Mouse (Mus musculus) thymus, postnatal 0 days (tissue): ENCODE data around the gene Rsph6a. TPM values are rescaled to one million over a fixed set of nuclear protein-coding genes. Genes with fewer than 3 reads are reported as not detected.

Source experiments
- DNase-seq: peaks from one replicate; pipeline ENCODE4 v3.0.0-alpha.2; 2015; ENCODE audit warnings: low spot score
- polyA plus RNA-seq: library from polyadenylated mRNA; unstranded; fragments of >200 nt; fragmentation: Nextera tagmentation; extraction: Ambion mirVana; gene quantifications from 2 replicates; pipeline ENCODE4 v1.2.1, GENCODE M21; 2015

The Rsph6a gene
- not detected in 2 replicates for polyA plus RNA-seq

DNA sequence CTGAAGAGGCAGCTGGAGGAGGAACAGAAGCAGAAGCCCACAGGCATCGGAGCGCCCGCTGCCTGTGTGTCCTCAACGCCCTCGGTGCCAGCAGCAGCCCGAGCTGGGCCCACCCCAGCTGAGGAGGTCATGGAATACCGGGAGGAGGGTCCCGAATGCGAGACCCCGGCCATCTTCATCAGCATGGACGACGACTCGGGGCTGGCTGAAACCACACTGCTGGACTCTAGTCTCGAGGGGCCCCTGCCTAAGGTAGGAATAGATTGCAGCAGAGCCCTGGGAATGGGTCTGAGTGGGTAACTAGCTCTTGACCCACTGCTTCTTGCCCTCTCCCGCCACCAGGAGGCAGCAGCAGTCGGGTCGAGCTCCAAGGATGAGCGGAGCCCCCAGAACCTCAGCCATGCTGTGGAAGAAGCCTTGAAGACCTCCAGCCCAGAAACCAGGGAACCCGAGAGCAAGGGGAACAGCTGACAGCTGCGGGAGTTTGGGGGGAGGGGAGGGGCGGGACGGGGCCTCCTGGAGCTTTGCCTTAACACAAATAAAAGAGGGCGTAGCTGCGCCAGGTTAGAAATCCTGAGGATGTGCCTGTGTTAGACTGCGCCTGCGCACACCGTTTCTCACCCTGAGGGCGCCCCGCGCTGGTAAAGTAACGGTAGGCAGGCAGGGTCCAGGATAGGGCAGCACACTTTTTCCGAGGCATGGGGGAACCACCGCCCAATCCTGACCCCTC, at the start of gene Rsph6a:
Gene Rsph6a, plus strand, starts transcription at position 644 of the 730 bp plus-strand sequence.
- peak; percentile 16 for DNase-seq

DNA sequence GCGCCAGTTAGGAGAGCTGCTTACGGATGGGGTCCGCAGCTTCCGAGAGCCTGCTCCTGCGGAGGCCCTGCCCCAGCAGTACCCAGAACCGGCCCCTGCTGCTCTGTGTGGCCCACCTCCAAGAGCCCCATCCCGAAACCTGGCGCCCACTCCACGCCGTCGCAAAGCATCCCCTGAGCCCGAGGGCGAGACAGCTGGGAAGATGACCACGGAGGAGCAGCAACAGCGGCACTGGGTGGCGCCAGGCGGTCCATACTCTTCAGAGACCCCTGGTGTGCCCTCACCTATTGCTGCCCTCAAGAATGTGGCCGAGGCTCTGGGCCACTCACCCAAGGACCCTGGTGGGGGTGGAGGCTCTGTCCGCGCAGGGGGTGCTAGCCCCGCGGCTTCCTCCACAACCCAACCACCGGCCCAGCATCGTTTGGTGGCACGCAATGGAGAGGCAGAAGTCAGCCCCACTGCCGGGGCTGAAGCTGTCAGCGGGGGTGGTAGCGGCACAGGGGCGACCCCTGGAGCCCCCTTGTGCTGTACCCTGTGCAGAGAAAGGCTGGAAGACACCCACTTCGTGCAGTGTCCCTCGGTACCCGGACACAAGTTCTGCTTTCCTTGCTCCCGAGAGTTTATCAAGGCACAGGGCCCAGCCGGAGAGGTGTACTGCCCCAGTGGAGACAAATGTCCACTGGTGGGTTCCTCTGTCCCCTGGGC, 48.9 kb upstream of the Rsph6a start:
- DNase-seq: no peak

DNA sequence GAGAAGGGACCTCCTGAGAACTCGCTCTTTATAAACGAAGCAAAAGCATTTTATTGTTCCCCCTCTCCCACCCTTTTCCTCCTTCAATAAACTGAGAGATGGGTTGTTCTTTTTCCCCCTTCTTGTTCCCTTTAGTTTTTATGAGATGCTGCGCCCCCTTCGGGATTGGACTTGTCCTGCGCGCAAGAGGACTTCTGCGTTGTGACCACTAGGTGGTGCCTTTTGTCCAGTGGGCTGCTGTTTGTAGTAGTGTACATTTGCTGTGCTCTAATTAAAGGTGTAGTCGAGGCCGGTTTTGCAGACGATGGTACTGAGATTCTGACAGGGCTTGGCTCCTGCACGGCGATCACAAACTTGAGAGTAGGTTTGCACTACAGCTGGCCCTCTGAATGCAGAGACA, 48.0 kb upstream of the Rsph6a start:
- peak; percentile 83 for DNase-seq

DNA sequence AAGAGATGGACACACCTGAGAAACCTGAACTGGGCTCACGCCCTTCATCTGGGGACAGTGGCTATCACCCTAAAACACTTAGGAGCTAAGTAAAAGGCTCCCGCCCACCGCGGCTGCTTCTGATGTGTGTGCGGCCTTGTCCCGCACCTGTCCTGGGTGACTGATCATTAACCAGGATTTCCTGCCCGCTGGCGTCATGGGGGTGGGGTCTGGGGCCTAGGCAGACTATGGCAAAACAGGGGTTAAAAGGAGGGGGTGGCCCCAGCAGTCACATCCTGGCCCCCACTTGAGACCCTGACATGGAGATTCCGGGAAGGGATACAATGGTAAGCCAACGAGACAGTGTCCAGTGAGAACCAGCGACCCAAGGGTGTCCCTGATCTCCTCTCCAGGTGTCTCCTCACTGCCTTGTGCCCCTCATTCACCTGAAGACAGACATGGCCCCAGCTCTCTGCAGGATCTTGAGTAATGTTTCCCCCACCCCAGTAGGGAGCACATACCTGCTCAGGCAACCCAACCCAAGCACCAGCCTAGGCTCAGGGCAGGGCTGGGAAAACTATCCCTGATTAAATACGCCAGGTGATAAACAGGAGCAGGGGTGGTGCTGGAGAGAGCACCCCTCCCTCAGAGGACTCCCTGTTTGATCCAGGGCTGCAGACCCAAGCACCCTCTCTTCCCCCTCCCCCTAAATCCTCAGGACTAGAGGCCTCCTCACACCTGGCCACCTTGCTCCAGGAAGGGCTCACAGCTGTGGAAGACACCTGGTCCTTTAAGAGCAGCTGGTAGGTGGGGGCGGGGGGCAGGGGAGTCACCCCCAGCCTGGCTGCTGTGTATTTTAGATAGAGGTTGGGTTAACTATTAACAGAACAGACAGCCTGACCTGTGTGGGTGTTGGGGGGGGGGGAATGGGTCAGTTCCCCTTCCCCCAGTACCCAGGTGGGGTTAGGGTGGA, 47.2 kb upstream of the Rsph6a start:
- DNase-seq: no peak

DNA sequence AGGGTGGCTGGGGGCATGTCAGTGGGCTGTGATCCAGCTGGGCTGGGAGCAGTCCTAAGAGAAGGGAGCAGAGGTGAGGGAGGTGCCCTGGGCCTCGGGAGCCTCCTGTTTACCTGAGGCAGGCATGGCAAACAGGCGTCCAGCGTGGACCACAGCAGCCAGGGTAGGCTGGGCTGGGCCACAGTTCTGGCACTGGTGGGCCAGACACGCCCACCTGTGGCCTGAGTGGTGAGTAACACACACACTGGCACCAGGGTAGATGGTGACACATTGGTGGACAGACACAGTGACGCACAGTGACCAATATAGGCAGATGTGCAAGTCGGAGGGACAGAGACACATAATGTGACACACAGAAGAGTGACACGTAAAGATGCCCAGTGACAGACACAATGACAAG, 43.9 kb upstream of the Rsph6a start:
- DNase-seq: no peak

DNA sequence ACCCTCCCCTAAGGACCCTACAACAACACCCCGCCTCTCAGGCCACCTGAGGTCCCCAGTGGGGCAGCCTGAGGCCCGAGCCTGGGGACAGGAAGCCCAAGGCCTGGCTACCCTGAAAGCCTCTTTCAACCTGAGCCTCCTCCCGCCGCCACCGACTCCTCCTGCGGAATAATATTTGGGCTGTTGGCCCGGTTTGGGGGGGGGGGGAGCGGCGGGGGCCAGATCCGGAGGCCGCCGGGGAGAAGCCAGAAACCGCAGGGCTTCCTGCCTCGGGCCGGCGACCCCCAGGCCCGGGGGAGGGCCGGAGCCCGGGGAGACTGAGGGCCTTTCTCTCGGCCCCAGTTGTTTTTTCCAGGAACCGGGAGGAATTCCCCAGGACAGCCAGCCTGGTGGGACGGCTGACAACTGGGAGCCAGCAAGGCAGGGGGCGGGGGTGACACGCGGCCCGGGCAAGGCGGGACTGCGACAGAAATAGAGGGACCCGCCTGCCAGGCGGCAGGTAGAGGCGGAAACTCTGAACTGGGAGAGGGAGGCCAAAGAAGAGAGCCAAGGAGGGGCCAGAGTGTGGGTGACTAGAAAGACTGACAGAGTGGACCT, 42.4 kb upstream of the Rsph6a start:
- DNase-seq: no peak

GRCm38 (mm10) chr7:19012882-19013281, 41.6 kb upstream of the Rsph6a start:
- DNase-seq: no peak

DNA sequence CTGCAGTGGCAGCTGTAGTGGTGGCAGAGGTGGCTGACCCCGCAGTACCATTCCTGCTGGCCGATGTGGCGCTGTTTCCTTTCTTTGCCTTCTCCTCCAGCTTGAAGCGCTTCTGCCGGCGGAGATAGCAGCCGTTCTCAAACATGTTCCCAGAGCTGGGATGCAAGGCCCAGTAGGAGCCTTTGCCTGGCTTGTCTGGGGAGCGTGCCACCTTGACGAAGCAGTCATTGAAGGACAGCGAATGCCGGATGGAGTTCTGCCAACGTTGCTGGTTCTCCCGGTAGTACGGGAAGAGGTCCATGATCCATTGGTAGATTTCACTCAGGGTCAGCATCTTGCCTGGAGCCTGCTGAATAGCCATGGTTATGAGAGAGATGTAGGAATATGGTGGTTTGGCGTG, 40.0 kb upstream of the Rsph6a start:
- no peak for DNase-seq

- DNase-seq: no peak
Measured at GRCm38 (mm10) chr7:19016042-19016441, 38.4 kb upstream of the Rsph6a start.

DNA sequence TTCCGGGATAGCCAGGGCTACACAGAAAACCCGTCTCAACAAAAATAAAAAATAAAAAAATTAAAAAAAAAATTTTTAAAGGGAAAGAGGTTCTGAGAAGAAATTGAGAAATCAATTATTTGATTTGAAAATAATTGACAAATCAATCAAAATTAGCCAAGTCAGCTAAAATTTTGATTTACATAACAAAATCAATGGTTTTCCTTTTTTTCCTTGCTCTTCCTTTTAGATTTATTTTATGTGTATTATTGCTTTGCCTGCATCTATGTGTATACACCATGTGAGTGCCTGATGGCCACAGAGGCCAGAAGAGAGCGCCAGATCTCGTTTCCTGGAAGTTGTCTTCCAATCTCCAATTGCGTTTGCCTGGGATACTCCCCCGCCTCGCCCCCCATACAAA, 36.6 kb upstream of the Rsph6a start:
- no peak for DNase-seq

GRCm38 (mm10) chr7:19021048-19021447, 33.4 kb upstream of the Rsph6a start:
- DNase-seq: no peak

GRCm38 (mm10) chr7:19022189-19022958, 32.1 kb upstream of the Rsph6a start:
- no peak for DNase-seq

DNA sequence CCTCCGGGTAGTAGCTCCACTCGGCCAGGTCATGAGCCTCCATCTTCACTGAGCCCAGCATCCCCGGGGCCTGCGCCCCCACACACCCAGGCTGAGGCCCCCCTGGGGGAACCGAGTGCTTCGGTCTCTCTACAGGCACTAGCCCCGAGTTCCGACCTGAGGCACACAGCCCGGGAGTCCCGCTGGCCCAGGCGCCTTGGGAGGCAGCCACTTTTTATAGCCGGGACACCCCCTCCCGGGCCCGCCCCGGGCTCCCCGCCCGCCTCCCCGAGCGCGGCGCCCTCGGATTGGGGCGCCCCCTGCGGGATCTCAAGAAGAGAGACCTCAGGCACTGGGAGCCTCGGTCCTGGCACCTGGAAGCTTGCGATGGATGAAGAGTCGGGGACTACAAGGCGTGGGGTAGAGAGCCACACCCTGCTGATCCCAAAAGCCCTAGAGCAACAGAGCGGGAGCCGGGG, 31.1 kb upstream of the Rsph6a start, which contains the start of gene Foxa3:
Gene Foxa3, minus strand, starts transcription at position 182 of the 458 bp plus-strand sequence.
- peak; percentile 50 for DNase-seq

DNA sequence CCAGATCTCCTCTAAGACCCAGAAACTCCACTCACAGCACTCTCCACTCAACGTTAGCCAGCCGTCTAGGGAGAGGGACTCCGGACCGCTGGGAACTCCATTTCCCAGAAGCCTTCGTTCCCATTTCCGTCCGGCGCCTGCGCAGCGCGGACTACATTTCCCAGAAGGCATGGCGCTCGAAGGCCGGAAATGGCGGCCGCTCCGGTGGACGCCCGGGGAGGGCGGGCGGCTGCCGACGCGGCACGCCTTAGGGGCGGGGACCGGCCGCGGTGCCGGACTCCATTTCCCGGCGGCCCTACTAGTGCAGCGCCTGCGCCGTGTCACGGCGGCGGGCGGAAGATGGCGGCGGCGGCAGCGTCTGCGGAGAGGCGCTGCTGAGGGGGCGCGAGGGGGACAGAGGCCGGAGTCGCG, 30.4 kb upstream of the Rsph6a start, which contains the start of gene Sympk:
Gene Sympk, plus strand, starts transcription at position 282 of the 411 bp plus-strand sequence.
- DNase-seq: peak; percentile 98

GRCm38 (mm10) chr7:19024581-19025255, 29.8 kb upstream of the Rsph6a start:
- DNase-seq: no peak

DNA sequence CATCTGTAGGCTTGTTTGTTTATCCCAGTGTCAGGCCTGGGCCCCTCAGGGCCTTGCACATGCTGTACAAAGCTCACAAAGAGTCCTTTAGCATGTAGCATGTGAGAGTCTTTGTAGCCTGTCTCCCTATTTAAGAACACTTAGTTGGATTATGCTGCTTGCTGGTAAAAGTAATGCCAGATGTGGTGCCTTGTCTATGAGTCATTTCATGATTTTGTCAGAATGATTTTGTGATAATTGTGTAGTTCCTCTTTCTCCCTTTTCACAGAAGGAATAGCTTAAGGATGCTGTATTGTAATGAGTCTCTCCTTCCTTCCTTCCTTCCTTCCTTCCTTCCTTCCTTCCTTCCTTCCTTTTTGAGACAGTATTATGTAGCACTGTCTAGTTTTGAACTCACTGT, 26.4 kb upstream of the Rsph6a start:
- no peak for DNase-seq

- peak; percentile 71 for DNase-seq
Measured at GRCm38 (mm10) chr7:19029084-19029653, 25.3 kb upstream of the Rsph6a start.

DNA sequence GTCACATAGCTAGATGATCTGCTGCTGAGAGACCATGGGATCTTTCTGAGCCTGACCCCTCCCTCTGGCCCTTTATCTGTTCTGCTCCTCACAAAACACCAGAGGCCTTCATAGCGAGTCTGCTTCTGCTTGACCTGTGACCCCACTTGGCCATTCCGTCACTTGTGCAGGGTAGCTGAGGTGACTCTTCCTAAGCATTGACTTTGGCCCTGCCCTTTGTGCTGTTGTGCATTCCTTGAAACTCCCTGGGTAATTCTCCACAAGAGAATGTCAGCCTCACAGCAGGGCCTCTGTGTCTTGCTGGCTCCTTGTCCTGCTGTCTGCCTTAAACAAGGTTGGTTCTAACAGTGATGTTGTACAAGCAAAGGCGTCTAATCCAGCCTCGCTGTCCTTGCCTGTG, 22.8 kb upstream of the Rsph6a start:
- no peak for DNase-seq

DNA sequence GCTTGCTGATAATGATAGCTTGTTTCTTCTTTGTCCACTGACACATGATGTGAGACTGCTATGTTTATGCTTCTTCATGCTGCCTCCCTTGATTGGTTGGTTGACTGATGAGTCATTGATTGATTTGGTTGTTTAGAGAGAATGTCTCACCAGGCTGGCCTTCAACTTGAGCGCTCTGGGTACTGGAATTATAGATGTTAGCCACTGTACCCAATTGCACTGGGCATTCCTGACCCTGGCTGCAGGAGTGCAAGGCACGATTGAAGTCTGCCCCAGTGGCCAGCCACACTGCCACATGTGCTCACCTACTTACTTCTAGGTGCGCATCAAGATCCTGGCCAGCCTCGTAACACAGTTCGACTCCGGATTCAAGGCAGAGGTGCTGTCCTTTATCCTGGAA, 9.9 kb upstream of the Rsph6a start:
- DNase-seq: no peak
